Mouse (Mus musculus): ENCODE data around the gene Iqub.

GRCm38 (mm10) chr6:24532804-24533203 lies 17.9 kb upstream of the Iqub start:
- no peak for TF ChIP-seq POLR2A (IDR thresholded peaks at IDR 0.05; ENCODE audit: insufficient read depth, low read length)
- TF ChIP-seq CTCF (IDR thresholded peaks at IDR 0.05; ENCODE audit: low read depth, low read length), result no peak
